Mouse (Mus musculus) stomach, postnatal 0 days (tissue): ENCODE results near the gene Clcn5.

Experiments used
- CTCF ChIP-seq: IDR thresholded peaks from 2 replicates; pipeline ENCODE4 v1.5.1; 2016; ENCODE audit warnings: antibody characterized with exemption, low read depth, mild to moderate bottlenecking, moderate library complexity
- EP300 ChIP-seq: optimal IDR thresholded peaks from 2 replicates; pipeline ENCODE3; 2016; ENCODE audit warnings: antibody characterized with exemption

- TF ChIP-seq CTCF (no peak), EP300 (no peak)
Observed at GRCm38 (mm10) chrX:7279722-7280121, 39.4 kb downstream of the Clcn5 start.
